Mouse (Mus musculus) mouse trophoblast stem cell (cell line): ENCODE results near the gene Vamp2.

Experiments used
- in situ Hi-C, 2 experiments: fragments of 300-500 bp; cut with MseI, MboI; formaldehyde crosslinking; loops; 2 replicates in 1 of 2; 3 replicates in 1 of 2; pipeline ENCODE4 v1.15.1; 2025

Gene Vamp2

GRCm38 (mm10) chr11:69111865-69112264 lies 23.6 kb downstream of the Vamp2 start:
- in situ Hi-C loops, result no loop called here

GRCm38 (mm10) chr11:69114018-69114417 lies 25.7 kb downstream of the Vamp2 start:
- in situ Hi-C loops, result no loop called here

- in situ Hi-C loops, result no loop called here
These were observed 26.3 kb downstream of the Vamp2 start for GRCm38 (mm10) chr11:69114621-69115020.

- in situ Hi-C loops, result no loop called here
These were observed 28.6 kb downstream of the Vamp2 start for GRCm38 (mm10) chr11:69116843-69117242.

GRCm38 (mm10) chr11:69117737-69118695 lies 29.7 kb downstream of the Vamp2 start:
- in situ Hi-C loops, result no loop called here

- in situ Hi-C loops, result no loop called here
These were observed 30.5 kb downstream of the Vamp2 start for GRCm38 (mm10) chr11:69118765-69119164.

GRCm38 (mm10) chr11:69119446-69120155 lies 31.3 kb downstream of the Vamp2 start:
- in situ Hi-C loops, result loop anchor here (5.0 kb wide), 2 partner anchors 52 to 57 kb away; no protein-coding TSS in a partner anchor

GRCm38 (mm10) chr11:69120221-69121000 lies 32.1 kb downstream of the Vamp2 start, which contains the start of gene Hes7:
TSS of gene Hes7 (plus strand) at chr11:69120404.
- in situ Hi-C loops, result loop anchor here (5.0 kb wide), 2 partner anchors 53 to 58 kb away; no protein-coding TSS in a partner anchor

- in situ Hi-C loops, result loop anchor here (5.0 kb wide), 2 partner anchors 54 to 59 kb away; no protein-coding TSS in a partner anchor
These were observed 32.9 kb downstream of the Vamp2 start for GRCm38 (mm10) chr11:69121001-69121740.

- in situ Hi-C loops, result loop anchor here (5.0 kb wide), 2 partner anchors 55 to 60 kb away; no protein-coding TSS in a partner anchor
These were observed 33.5 kb downstream of the Vamp2 start for GRCm38 (mm10) chr11:69121741-69122335.

- in situ Hi-C loops, result loop anchor here (5.0 kb wide), 2 partner anchors 55 to 60 kb away; no protein-coding TSS in a partner anchor
These were observed 34.2 kb downstream of the Vamp2 start, which contains the start of gene 9130213A22Rik for GRCm38 (mm10) chr11:69122336-69122951. TSS of gene 9130213A22Rik (minus strand) at chr11:69122589.

GRCm38 (mm10) chr11:69123056-69123692 lies 34.9 kb downstream of the Vamp2 start:
- in situ Hi-C loops, result loop anchor here (5.0 kb wide), 2 partner anchors 56 to 61 kb away; no protein-coding TSS in a partner anchor

- in situ Hi-C loops, result loop anchor here (5.0 kb wide), 2 partner anchors 57 to 62 kb away; no protein-coding TSS in a partner anchor
These were observed 35.6 kb downstream of the Vamp2 start for GRCm38 (mm10) chr11:69123693-69124497.

- in situ Hi-C loops, result loop anchor here (5.0 kb wide), 2 partner anchors 57 to 62 kb away; no protein-coding TSS in a partner anchor
These were observed 36.2 kb downstream of the Vamp2 start for GRCm38 (mm10) chr11:69124498-69124847.

GRCm38 (mm10) chr11:69125041-69125851 lies 37.0 kb downstream of the Vamp2 start:
- in situ Hi-C loops, result no loop called here

GRCm38 (mm10) chr11:69125852-69125918 lies 37.4 kb downstream of the Vamp2 start, which contains the start of gene Aloxe3:
TSS of gene Aloxe3 (plus strand) at chr11:69125896.
- in situ Hi-C loops, result no loop called here

- in situ Hi-C loops, result no loop called here
These were observed 37.8 kb downstream of the Vamp2 start for GRCm38 (mm10) chr11:69125919-69126705.
